Mouse (Mus musculus) layer of hippocampus, adult 2 months (tissue): ENCODE results near the gene Elmo2. TPM values are rescaled to one million over a fixed set of nuclear protein-coding genes. Genes with fewer than 3 reads are reported as not detected.
A peak's percentile ranks its signal among the peaks of the same experiment; 100 is the strongest.

Experiments used
- DNase-seq, 2 experiments: peaks; one replicate each; pipeline ENCODE4 v3.0.0; 2022; ENCODE audit warnings: low spot score in 2 of 2
- H3K27ac ChIP-seq: fragments of 200-600 bp; 2 replicates; pipeline ENCODE4 v1.8.1; 2022
- H3K4me3 ChIP-seq: fragments of 200-600 bp; 2 replicates; pipeline ENCODE4 v1.8.1; 2022; ENCODE audit warnings: mild to moderate bottlenecking
- CTCF ChIP-seq: fragments of 200-600 bp; conservative IDR thresholded peaks from 2 replicates; pipeline ENCODE4 v1.8.1; 2022; ENCODE audit warnings: antibody characterized with exemption, mild to moderate bottlenecking, moderate library complexity
- total RNA-seq, 2 experiments: library from RNA; stranded (reverse); gene quantifications; 2 replicates each; pipeline ENCODE4 v1.2.3; 2021

Gene Elmo2
- total RNA-seq, 2 experiments from 2014 or later, result 200 to 202 TPM

- no peak for DNase-seq
- H3K27ac ChIP-seq, result peak overlapping the region; percentile 14; the same call in 1 of the 2 replicates
- H3K4me3 ChIP-seq, result no peak overlapping the region
- no peak for TF ChIP-seq CTCF
These were observed 22.8 kb downstream of the Elmo2 start for GRCm38 (mm10) chr2:165303354-165304012.

DNA sequence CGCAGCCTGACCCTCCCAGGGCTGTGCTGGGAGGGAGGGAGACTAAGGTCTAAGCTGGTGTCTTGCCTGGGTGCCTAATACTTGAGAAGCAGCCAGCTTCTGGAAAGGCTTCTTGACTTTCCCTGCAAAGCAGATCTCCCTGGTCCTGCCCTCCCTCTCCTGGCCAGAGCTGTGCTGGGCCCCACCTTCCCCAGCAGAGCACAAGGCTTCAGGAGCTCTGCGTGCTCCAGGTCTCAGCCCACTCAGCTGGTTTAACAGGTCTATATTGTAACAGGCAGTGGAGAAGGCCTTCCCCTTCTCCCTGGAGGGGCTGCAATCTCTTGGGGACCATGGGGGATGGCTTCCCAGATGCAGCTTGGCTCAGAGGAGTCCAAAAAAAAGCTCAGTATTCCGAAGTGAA is 24.9 kb downstream of the Elmo2 start:
- no peak for DNase-seq
- no peak for TF ChIP-seq CTCF
- no peak overlapping the region for H3K4me3 ChIP-seq
- H3K27ac ChIP-seq, result peak overlapping the region; percentile 87

DNA sequence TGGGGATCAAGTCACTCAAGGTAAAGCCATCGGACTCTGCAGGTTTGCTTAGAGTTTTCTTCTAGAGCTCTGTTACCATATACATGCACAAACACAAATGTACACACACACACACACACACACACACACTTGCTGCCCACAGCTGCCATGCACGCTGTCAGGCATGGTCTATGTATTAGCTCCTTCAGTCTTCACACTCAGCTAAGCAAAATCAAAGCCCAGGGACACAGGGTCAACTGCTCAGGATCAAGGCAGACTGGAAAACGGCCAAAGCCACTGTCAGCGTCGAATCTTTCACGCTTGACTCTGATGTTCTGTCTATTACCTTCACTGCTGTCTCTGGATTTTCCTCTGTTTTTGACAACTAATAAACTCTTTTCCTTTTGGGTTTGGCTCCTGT is 25.4 kb downstream of the Elmo2 start:
- DNase-seq, result no peak
- peak overlapping the region; percentile 87 for H3K27ac ChIP-seq
- no peak for TF ChIP-seq CTCF
- H3K4me3 ChIP-seq, result no peak overlapping the region

DNA sequence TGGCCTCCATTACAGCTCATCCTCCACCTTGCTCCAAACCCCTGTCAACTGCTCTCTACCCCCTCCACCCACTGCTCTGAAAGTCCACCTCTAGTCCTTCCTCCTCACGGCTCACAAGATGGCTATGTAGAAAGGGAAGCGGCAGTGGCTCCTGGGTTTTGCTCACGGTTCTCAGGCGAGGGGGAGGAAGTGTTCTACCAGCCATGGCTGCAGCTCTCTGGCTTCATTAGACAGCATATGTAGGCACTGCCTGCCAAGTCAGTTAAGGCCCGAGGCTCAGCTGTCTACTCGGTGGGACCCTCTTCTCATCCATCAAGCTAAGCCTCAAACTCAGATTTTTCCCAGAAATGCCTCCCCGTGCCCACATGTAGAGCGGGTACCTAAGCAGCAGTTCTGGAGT is 25.9 kb downstream of the Elmo2 start:
- Histone ChIP-seq H3K4me3 (no peak overlapping the region), H3K27ac (peak overlapping the region; percentile 87)
- no peak for TF ChIP-seq CTCF
- no peak for DNase-seq

DNA sequence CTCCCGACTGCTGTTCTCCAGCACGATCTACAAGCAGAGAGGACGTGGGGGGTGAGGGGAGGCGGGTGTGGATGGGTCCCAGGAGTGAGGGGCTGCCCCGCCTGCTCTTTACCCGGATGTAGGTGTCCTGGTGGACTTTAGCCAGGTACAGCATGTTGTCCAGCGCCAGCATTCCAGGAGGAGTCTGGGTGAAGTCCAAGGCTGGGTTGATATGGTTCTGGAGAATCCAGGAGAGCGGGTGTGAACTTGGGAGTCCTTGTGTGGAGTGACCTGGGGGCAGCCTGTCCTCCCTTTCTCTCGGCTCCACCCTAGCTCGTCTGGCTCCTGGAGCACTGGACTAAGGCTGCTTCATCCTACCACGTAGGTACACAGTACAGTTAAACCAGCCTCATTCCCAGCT is 28.9 kb downstream of the Elmo2 start:
- TF ChIP-seq CTCF, result no peak
- DNase-seq, result no peak
- Histone ChIP-seq H3K27ac (peak overlapping the region; percentile 65), H3K4me3 (no peak overlapping the region)

GRCm38 (mm10) chr2:165296571-165296970 is 29.7 kb downstream of the Elmo2 start:
- TF ChIP-seq CTCF, result no peak
- Histone ChIP-seq H3K4me3 (no peak overlapping the region), H3K27ac (peak overlapping the region; percentile 65; the same call in 1 of the 2 replicates)
- DNase-seq, result no peak

GRCm38 (mm10) chr2:165288315-165289031 is 37.8 kb downstream of the Elmo2 start:
- Histone ChIP-seq H3K4me3 (peak overlapping the region; percentile 71), H3K27ac (peak overlapping the region; percentile 98)
- no peak for TF ChIP-seq CTCF
- peak; percentile 88 to 95 for DNase-seq

- peak; percentile 93 to 96 for DNase-seq
- TF ChIP-seq CTCF, result peak; percentile 62
These were observed 38.9 kb downstream of the Elmo2 start, which contains the start of gene Slc35c2 for GRCm38 (mm10) chr2:165287202-165287984. Gene Slc35c2 (minus strand): TSS chr2:165287869.

GRCm38 (mm10) chr2:165286361-165287201 is 39.7 kb downstream of the Elmo2 start:
- Histone ChIP-seq H3K27ac (peak overlapping the region; percentile 98), H3K4me3 (peak overlapping the region; percentile 71)
- DNase-seq, result peak in 1 of 2 experiments; percentile 54
- no peak for TF ChIP-seq CTCF

More at GRCm38 (mm10) chr2:165287202-165287984, 38.9 kb downstream of the Elmo2 start, which contains the start of gene Slc35c2:
- H3K27ac ChIP-seq, result peak within 1 kb of the TSS; percentile 98
- H3K4me3 ChIP-seq, result peak within 1 kb of the TSS; percentile 71

DNA sequence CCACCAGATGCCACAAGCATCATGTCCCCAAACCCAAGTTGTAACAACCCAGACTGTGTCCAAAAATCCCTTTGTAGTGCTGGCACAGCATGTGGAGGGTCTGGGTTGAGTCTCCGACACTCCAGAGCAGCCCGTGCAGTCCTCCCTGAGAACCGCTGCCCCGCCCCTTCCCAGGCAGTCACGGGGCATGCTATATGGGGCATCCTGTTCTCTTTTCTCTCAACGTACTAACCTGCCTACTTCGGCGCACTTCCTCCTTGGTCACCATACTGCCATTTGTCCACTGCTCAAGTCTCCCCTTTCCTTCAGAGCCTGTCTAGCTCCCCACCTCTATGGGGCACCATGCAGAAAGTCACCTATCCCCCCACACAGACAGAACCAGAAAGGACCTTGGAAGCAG is 40.7 kb downstream of the Elmo2 start:
- no peak for DNase-seq
- Histone ChIP-seq H3K4me3 (peak overlapping the region; percentile 71), H3K27ac (peak overlapping the region; percentile 98)

DNA sequence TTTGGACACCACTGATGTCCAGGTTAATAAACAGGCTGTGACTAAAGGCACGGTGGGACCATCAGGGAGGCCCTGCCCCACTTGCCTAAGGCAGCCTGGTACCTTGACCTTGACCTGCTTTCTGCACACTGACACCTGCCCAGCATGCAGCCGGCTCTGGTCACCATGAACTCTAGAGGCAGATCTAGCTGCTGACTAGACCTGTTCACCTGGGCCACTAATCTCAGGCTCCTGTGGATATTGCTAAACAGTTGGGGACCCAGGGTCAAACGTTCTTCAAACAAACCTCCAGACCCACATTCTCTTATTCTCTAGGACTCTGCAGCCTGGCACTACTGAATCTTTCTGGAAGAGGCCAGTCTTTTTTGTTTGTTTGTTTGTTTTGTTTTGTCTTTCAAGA is 41.2 kb downstream of the Elmo2 start:
- peak overlapping the region; percentile 71; the same call in 1 of the 2 replicates for H3K4me3 ChIP-seq
- no peak for TF ChIP-seq CTCF
- DNase-seq, result no peak

More for the DNA sequence above, 40.7 kb downstream of the Elmo2 start:
- no peak for TF ChIP-seq CTCF

DNA sequence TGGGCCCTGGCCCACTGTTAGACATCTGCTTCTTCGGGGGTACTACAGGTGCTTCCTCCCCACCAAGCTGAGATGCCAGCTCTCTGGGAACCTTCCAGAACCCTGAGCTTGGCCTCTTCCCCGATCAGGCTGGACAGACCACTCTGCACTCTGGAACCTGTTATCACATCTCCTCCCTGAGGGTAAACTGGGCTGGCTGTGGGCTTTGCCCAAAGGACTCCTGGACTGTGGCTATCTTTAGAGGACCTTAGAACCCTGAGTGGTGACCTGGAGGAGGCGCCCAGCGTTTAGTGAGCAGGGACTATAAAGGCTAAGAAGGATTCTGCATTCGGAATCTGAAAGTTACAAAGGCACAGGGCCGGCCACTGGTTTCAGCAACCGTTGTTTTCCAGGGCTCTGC is 41.9 kb downstream of the Elmo2 start:
- TF ChIP-seq CTCF, result no peak
- no peak for DNase-seq
- Histone ChIP-seq H3K27ac (peak overlapping the region; percentile 98; the same call in 1 of the 2 replicates), H3K4me3 (peak overlapping the region; percentile 71; the same call in 1 of the 2 replicates)

More for the DNA sequence above, 41.2 kb downstream of the Elmo2 start:
- peak overlapping the region; percentile 98 for H3K27ac ChIP-seq
